Mouse (Mus musculus): ENCODE data around the gene Gm28042. TPM values are rescaled to one million over a fixed set of nuclear protein-coding genes. Genes with fewer than 3 reads are reported as not detected.
A peak's percentile ranks its signal among the peaks of the same experiment; 100 is the strongest.

Gene Gm28042
- 3.1 and 5.3 TPM in 2 replicates for polyA plus RNA-seq (2014; fragmentation: Nextera tagmentation; extraction: Ambion mirVana)

- H3K36me3 ChIP-seq (ENCODE audit: control insufficient read depth, insufficient read depth, low read length), result peaks cover 5% of the 10 kb centered on the region; the same call in 1 of the 2 replicates
- ATAC-seq (ENCODE audit: low FRiP score), result peak; percentile 91
- peak within 1 kb of the TSS; percentile 89 for H3K9ac ChIP-seq (ENCODE audit: low read depth, low read length)
- no peaks in the 10 kb centered on the region for H3K27me3 ChIP-seq (ENCODE audit: control insufficient read depth, insufficient read depth, low read length)
- H3K27ac ChIP-seq (ENCODE audit: low read depth, low read length), result peak within 1 kb of the TSS; percentile 83
- peak within 1 kb of the TSS; percentile 80 for H3K4me3 ChIP-seq (ENCODE audit: low read depth, low read length)
- WGBS, result 6% methylated on average over 50 of the region's 50 CpGs
- no peaks in the 10 kb centered on the region for H3K9me3 ChIP-seq (ENCODE audit: control insufficient read depth, low read length)
- peak; percentile 92 for DNase-seq (ENCODE audit: low spot score)
- peak within 1 kb of the TSS; percentile 38 for H3K4me2 ChIP-seq (replicated peaks; ENCODE audit: low read depth, low read length)
- H3K4me1 ChIP-seq (replicated peaks; ENCODE audit: control insufficient read depth, insufficient read depth, low read length), result peaks cover 6% of the 10 kb centered on the region
Measured at GRCm38 (mm10) chr2:120026984-120027949, at the start of gene Gm28042, which contains the start of gene Jmjd7. Gm28042 (plus strand) TSS chr2:120027493. Jmjd7 (plus strand) TSS chr2:120027483.

- H3K36me3 ChIP-seq (ENCODE audit: control insufficient read depth, insufficient read depth, low read length), result no peaks in the 10 kb centered on the region
- no peak overlapping the region for H3K4me2 ChIP-seq (replicated peaks; ENCODE audit: low read depth, low read length)
- DNase-seq (ENCODE audit: low spot score) (no peak), ATAC-seq (ENCODE audit: low FRiP score) (no peak)
- 89% methylated on average over 7 of the region's 7 CpGs for WGBS
- no peaks in the 10 kb centered on the region for H3K27me3 ChIP-seq (ENCODE audit: control insufficient read depth, insufficient read depth, low read length)
- H3K9me3 ChIP-seq (ENCODE audit: control insufficient read depth, low read length), result no peaks in the 10 kb centered on the region
- H3K4me1 ChIP-seq (replicated peaks; ENCODE audit: control insufficient read depth, insufficient read depth, low read length), result no peaks in the 10 kb centered on the region
- H3K4me3 ChIP-seq (ENCODE audit: low read depth, low read length), result no peak overlapping the region
- H3K27ac ChIP-seq (ENCODE audit: low read depth, low read length), result no peak overlapping the region
- H3K9ac ChIP-seq (ENCODE audit: low read depth, low read length), result no peak overlapping the region
Measured at GRCm38 (mm10) chr2:119980343-119980986, 46.8 kb upstream of the Gm28042 start.

- H3K9me3 ChIP-seq (ENCODE audit: control insufficient read depth, low read length), result no peaks in the 10 kb centered on the region
- no peaks in the 10 kb centered on the region for H3K4me1 ChIP-seq (replicated peaks; ENCODE audit: control insufficient read depth, insufficient read depth, low read length)
- H3K36me3 ChIP-seq (ENCODE audit: control insufficient read depth, insufficient read depth, low read length), result no peaks in the 10 kb centered on the region
- 82% methylated on average over 2 of the region's 2 CpGs for WGBS
- H3K9ac ChIP-seq (ENCODE audit: low read depth, low read length), result no peak overlapping the region
- no peak for ATAC-seq (ENCODE audit: low FRiP score)
- H3K27me3 ChIP-seq (ENCODE audit: control insufficient read depth, insufficient read depth, low read length), result no peaks in the 10 kb centered on the region
- H3K4me2 ChIP-seq (replicated peaks; ENCODE audit: low read depth, low read length), result no peak overlapping the region
- H3K4me3 ChIP-seq (ENCODE audit: low read depth, low read length), result no peak overlapping the region
- H3K27ac ChIP-seq (ENCODE audit: low read depth, low read length), result no peak overlapping the region
- no peak for DNase-seq (ENCODE audit: low spot score)
Measured at GRCm38 (mm10) chr2:119981631-119982030, 45.7 kb upstream of the Gm28042 start.

- WGBS, result 67% methylated on average over 8 of the region's 8 CpGs
- H3K9me3 ChIP-seq (ENCODE audit: control insufficient read depth, low read length), result no peaks in the 10 kb centered on the region
- no peaks in the 10 kb centered on the region for H3K36me3 ChIP-seq (ENCODE audit: control insufficient read depth, insufficient read depth, low read length)
- no peak overlapping the region for H3K4me3 ChIP-seq (ENCODE audit: low read depth, low read length)
- ATAC-seq (ENCODE audit: low FRiP score) (no peak), DNase-seq (ENCODE audit: low spot score) (no peak)
- H3K4me2 ChIP-seq (replicated peaks; ENCODE audit: low read depth, low read length), result no peak overlapping the region
- no peaks in the 10 kb centered on the region for H3K4me1 ChIP-seq (replicated peaks; ENCODE audit: control insufficient read depth, insufficient read depth, low read length)
- H3K27me3 ChIP-seq (ENCODE audit: control insufficient read depth, insufficient read depth, low read length), result no peaks in the 10 kb centered on the region
- H3K27ac ChIP-seq (ENCODE audit: low read depth, low read length), result no peak overlapping the region
- H3K9ac ChIP-seq (ENCODE audit: low read depth, low read length), result no peak overlapping the region
Measured at GRCm38 (mm10) chr2:119985871-119986270, 41.4 kb upstream of the Gm28042 start.

- ATAC-seq (ENCODE audit: low FRiP score) (no peak), DNase-seq (ENCODE audit: low spot score) (no peak)
- Histone ChIP-seq H3K27ac (ENCODE audit: low read depth, low read length) (no peak overlapping the region), H3K9ac (ENCODE audit: low read depth, low read length) (no peak overlapping the region), H3K4me2 (replicated peaks; ENCODE audit: low read depth, low read length) (no peak overlapping the region), H3K36me3 (ENCODE audit: control insufficient read depth, insufficient read depth, low read length) (no peaks in the 10 kb centered on the region), H3K4me3 (ENCODE audit: low read depth, low read length) (no peak overlapping the region), H3K9me3 (ENCODE audit: control insufficient read depth, low read length) (no peaks in the 10 kb centered on the region), H3K4me1 (replicated peaks; ENCODE audit: control insufficient read depth, insufficient read depth, low read length) (no peaks in the 10 kb centered on the region), H3K27me3 (ENCODE audit: control insufficient read depth, insufficient read depth, low read length) (no peaks in the 10 kb centered on the region)
- 74% methylated on average over 6 of the region's 6 CpGs for WGBS
Measured at GRCm38 (mm10) chr2:119986369-119986768, 40.9 kb upstream of the Gm28042 start.

GRCm38 (mm10) chr2:119987441-119987840, 39.9 kb upstream of the Gm28042 start:
- Histone ChIP-seq H3K4me2 (replicated peaks; ENCODE audit: low read depth, low read length) (no peak overlapping the region), H3K27ac (ENCODE audit: low read depth, low read length) (no peak overlapping the region), H3K4me1 (replicated peaks; ENCODE audit: control insufficient read depth, insufficient read depth, low read length) (no peaks in the 10 kb centered on the region), H3K4me3 (ENCODE audit: low read depth, low read length) (no peak overlapping the region), H3K9me3 (ENCODE audit: control insufficient read depth, low read length) (no peaks in the 10 kb centered on the region), H3K9ac (ENCODE audit: low read depth, low read length) (no peak overlapping the region), H3K27me3 (ENCODE audit: control insufficient read depth, insufficient read depth, low read length) (no peaks in the 10 kb centered on the region), H3K36me3 (ENCODE audit: control insufficient read depth, insufficient read depth, low read length) (no peaks in the 10 kb centered on the region)
- no peak for ATAC-seq (ENCODE audit: low FRiP score)
- DNase-seq (ENCODE audit: low spot score), result no peak
- 97% methylated on average over 2 of the region's 2 CpGs for WGBS

- DNase-seq (ENCODE audit: low spot score) (no peak), ATAC-seq (ENCODE audit: low FRiP score) (no peak)
- no peaks in the 10 kb centered on the region for H3K9me3 ChIP-seq (ENCODE audit: control insufficient read depth, low read length)
- no peak overlapping the region for H3K9ac ChIP-seq (ENCODE audit: low read depth, low read length)
- H3K27me3 ChIP-seq (ENCODE audit: control insufficient read depth, insufficient read depth, low read length), result no peaks in the 10 kb centered on the region
- no peaks in the 10 kb centered on the region for H3K4me1 ChIP-seq (replicated peaks; ENCODE audit: control insufficient read depth, insufficient read depth, low read length)
- H3K27ac ChIP-seq (ENCODE audit: low read depth, low read length), result no peak overlapping the region
- WGBS, result 91% methylated on average over 4 of the region's 4 CpGs
- H3K4me2 ChIP-seq (replicated peaks; ENCODE audit: low read depth, low read length), result no peak overlapping the region
- no peaks in the 10 kb centered on the region for H3K36me3 ChIP-seq (ENCODE audit: control insufficient read depth, insufficient read depth, low read length)
- H3K4me3 ChIP-seq (ENCODE audit: low read depth, low read length), result no peak overlapping the region
Measured at GRCm38 (mm10) chr2:119988952-119989351, 38.3 kb upstream of the Gm28042 start.

- DNase-seq (ENCODE audit: low spot score), result no peak
- Histone ChIP-seq H3K4me1 (replicated peaks; ENCODE audit: control insufficient read depth, insufficient read depth, low read length) (no peaks in the 10 kb centered on the region), H3K36me3 (ENCODE audit: control insufficient read depth, insufficient read depth, low read length) (no peaks in the 10 kb centered on the region), H3K27ac (ENCODE audit: low read depth, low read length) (no peak overlapping the region), H3K4me2 (replicated peaks; ENCODE audit: low read depth, low read length) (no peak overlapping the region), H3K9me3 (ENCODE audit: control insufficient read depth, low read length) (no peaks in the 10 kb centered on the region), H3K4me3 (ENCODE audit: low read depth, low read length) (no peak overlapping the region), H3K9ac (ENCODE audit: low read depth, low read length) (no peak overlapping the region), H3K27me3 (ENCODE audit: control insufficient read depth, insufficient read depth, low read length) (no peaks in the 10 kb centered on the region)
- ATAC-seq (ENCODE audit: low FRiP score), result no peak
- 82% methylated on average over 6 of the region's 6 CpGs for WGBS
Measured at GRCm38 (mm10) chr2:119990881-119991280, 36.4 kb upstream of the Gm28042 start.

Measured in hindbrain, embryonic 11.5 days (tissue).